Mouse (Mus musculus) liver, embryonic 12.5 days (tissue): ENCODE results near the gene Abcb10. TPM values are rescaled to one million over a fixed set of nuclear protein-coding genes. Genes with fewer than 3 reads are reported as not detected.
A peak's percentile ranks its signal among the peaks of the same experiment; 100 is the strongest.

Experiments
- ATAC-seq: fragments of 200-750 bp; cut with Nextera tagmentation; 2 replicates; pipeline ENCODE4 v1.8.0; 2017; ENCODE audit warnings: moderate number of reproducible peaks, mild to moderate bottlenecking, moderate library complexity
- H3K27ac ChIP-seq: fragments of 300-500 bp; sonication (generic); 2 replicates; pipeline ENCODE4 v1.5.1; 2016; ENCODE audit warnings: mild to moderate bottlenecking
- H3K27me3 ChIP-seq: fragments of 300-500 bp; sonication (generic); replicated peaks from 2 replicates; pipeline ENCODE4 v1.6.1; 2016; ENCODE audit warnings: mild to moderate bottlenecking, moderate library complexity
- H3K36me3 ChIP-seq: fragments of 300-500 bp; sonication (generic); 2 replicates; pipeline ENCODE4 v1.6.1; 2016; ENCODE audit warnings: mild to moderate bottlenecking, moderate library complexity
- H3K4me1 ChIP-seq: fragments of 300-500 bp; sonication (generic); 2 replicates; pipeline ENCODE4 v1.6.1; 2016
- H3K4me2 ChIP-seq: fragments of 300-500 bp; sonication (generic); 2 replicates; pipeline ENCODE4 v1.6.1; 2016; ENCODE audit warnings: mild to moderate bottlenecking, moderate library complexity
- H3K4me3 ChIP-seq: fragments of 300-500 bp; sonication (generic); 2 replicates; pipeline ENCODE4 v1.5.1; 2016; ENCODE audit warnings: mild to moderate bottlenecking, moderate library complexity
- H3K9ac ChIP-seq: fragments of 300-500 bp; sonication (generic); 2 replicates; pipeline ENCODE4 v1.6.1; 2016; ENCODE audit warnings: mild to moderate bottlenecking, moderate library complexity
- H3K9me3 ChIP-seq: fragments of 300-500 bp; sonication (generic); replicated peaks from 2 replicates; pipeline ENCODE4 v1.6.1; 2016; ENCODE audit warnings: mild to moderate bottlenecking, moderate library complexity
- WGBS: fragments of 180-500 bp; shearing (Covaris S2); methylation state at CpG from one replicate; pipeline ENCODE4 v1.1.7; 2016; ENCODE audit not compliant: insufficient replicate concordance; 5-methylcytosine and 5-hydroxymethylcytosine counted together
- microRNA counts: library from miRNA; unstranded; fragments of <30 nt; microRNA quantifications from one replicate; lab custom pipeline; 2017
- microRNA-seq: library from miRNA; unstranded; fragments of <30 nt; microRNA quantifications from one replicate; pipeline ENCODE4, GENCODE M21; 2017
- polyA plus RNA-seq: library from polyadenylated mRNA; unstranded; fragments of >200 nt; fragmentation: Nextera tagmentation; extraction: Ambion mirVana; gene quantifications from 2 replicates; pipeline ENCODE4 v1.2.1, GENCODE M21; 2016

Gene Abcb10
- polyA plus RNA-seq, 1 experiment from 2014 or later, result 191 TPM

DNA sequence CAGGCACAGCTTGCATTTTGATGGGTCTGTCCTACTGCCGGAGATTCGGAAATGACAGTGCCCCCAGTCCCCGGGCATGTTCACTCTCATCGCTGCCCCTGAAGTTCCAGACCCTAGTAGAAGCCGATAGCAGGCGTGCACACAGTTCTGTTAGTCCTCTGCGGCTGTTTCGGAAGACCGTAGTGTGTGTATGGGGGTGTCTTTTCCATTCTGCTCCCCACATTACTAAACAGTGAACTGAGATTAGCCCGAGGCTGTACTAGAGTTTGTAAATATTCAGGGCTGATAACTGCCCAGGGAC, 33.3 kb downstream of the Abcb10 start:
- Histone ChIP-seq H3K27ac (peak overlapping the region; percentile 91), H3K9ac (peak overlapping the region; percentile 88), H3K4me3 (peak overlapping the region; percentile 90), H3K4me2 (peak overlapping the region; percentile 88), H3K36me3 (peaks cover 78% of the 10 kb centered on the region), H3K9me3 (no peaks in the 10 kb centered on the region), H3K27me3 (no peaks in the 10 kb centered on the region), H3K4me1 (peaks cover 37% of the 10 kb centered on the region)
- WGBS, result 2% methylated on average over 10 of the region's 10 CpGs
- ATAC-seq, result peak; percentile 61

DNA sequence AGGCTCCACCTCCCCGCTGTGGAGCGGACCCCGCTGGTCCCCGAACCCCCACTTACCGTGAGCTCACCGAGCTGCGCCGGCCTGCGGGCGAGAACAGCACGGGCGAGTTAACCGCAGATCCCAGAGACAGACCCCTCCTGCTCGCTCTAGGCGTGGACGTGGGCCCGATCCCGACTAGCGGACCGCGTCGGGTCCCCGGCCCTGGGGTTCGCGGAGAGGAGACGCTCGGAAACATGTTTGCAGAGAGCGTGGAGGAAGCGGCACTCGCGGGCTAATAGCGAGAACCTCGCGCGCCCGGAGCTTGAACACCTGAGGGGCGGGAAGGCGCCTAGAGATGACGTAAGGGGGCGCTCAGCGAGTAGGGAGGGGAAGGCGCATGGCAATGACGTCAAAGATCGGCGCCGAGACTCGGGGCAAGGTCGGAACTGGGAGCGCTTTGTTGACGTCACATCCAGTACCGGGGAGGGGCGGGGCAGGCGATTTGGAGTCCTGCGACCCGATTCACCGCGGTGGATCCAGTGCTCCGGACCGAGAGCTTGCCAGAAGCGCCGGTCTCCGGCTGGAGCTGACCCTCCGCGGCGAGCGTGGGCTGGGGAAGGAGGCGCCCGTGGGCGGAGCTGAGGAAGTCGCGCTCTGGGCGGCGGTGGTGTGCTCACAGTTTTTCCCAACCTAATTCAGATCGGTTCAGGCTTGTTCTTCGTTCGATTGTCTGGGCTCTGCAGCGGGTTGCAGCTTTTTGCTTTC, 33.8 kb downstream of the Abcb10 start, which contains the start of gene Nup133:
Nup133 (minus strand) TSS at position 324 of the 744 bp plus-strand sequence.
- no peaks in the 10 kb centered on the region for H3K9me3 ChIP-seq
- WGBS, result under 1% methylated on average over 77 of the region's 77 CpGs
- peak; percentile 76 for ATAC-seq
- no peaks in the 10 kb centered on the region for H3K27me3 ChIP-seq
- peak within 1 kb of the TSS; percentile 88 for H3K4me2 ChIP-seq
- H3K4me3 ChIP-seq, result peak within 1 kb of the TSS; percentile 90
- peaks cover 37% of the 10 kb centered on the region for H3K4me1 ChIP-seq
- peak within 1 kb of the TSS; percentile 91 for H3K27ac ChIP-seq
- H3K9ac ChIP-seq, result peak within 1 kb of the TSS; percentile 88
- H3K36me3 ChIP-seq, result peaks cover 77% of the 10 kb centered on the region

- Histone ChIP-seq H3K4me1 (no peaks in the 10 kb centered on the region), H3K4me2 (no peak overlapping the region), H3K9me3 (no peaks in the 10 kb centered on the region), H3K27ac (no peak overlapping the region), H3K9ac (no peak overlapping the region), H3K27me3 (no peaks in the 10 kb centered on the region), H3K4me3 (no peak overlapping the region), H3K36me3 (peaks cover 95% of the 10 kb centered on the region)
- WGBS, result 92% methylated on average over 7 of the region's 7 CpGs
- ATAC-seq, result no peak
These were observed 53.9 kb downstream of the Abcb10 start for GRCm38 (mm10) chr8:123929026-123929425.

GRCm38 (mm10) chr8:123925671-123926070, 57.3 kb downstream of the Abcb10 start:
- H3K27me3 ChIP-seq, result no peaks in the 10 kb centered on the region
- no peaks in the 10 kb centered on the region for H3K4me1 ChIP-seq
- no peak overlapping the region for H3K27ac ChIP-seq
- no peak overlapping the region for H3K9ac ChIP-seq
- ATAC-seq, result no peak
- no peaks in the 10 kb centered on the region for H3K9me3 ChIP-seq
- H3K4me3 ChIP-seq, result no peak overlapping the region
- H3K36me3 ChIP-seq, result peaks cover 95% of the 10 kb centered on the region
- 81% methylated on average over 3 of the region's 3 CpGs for WGBS
- H3K4me2 ChIP-seq, result no peak overlapping the region

DNA sequence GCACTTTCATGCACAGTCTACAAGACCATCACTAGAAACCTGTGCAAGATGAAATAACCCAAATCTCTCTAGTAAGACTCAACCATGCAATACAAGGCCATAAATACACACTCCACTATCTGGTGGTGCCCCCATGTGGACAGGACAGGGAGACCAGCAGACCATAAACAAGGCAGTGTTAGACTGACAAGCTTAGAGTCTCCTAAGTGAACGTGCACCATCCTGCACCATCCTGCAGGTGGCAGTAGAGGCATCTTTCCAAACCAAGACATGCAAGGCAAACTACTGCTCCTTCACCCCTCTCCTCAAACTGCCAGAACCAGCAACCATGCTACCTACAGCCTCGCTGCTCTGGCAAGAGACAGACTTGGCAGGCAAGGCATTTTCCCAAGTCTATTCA, 58.2 kb downstream of the Abcb10 start:
- Histone ChIP-seq H3K9ac (no peak overlapping the region), H3K9me3 (no peaks in the 10 kb centered on the region), H3K27me3 (no peaks in the 10 kb centered on the region), H3K4me3 (no peak overlapping the region), H3K4me2 (no peak overlapping the region), H3K27ac (no peak overlapping the region), H3K36me3 (peaks cover 95% of the 10 kb centered on the region), H3K4me1 (no peaks in the 10 kb centered on the region)
- ATAC-seq, result peak; percentile 72
- WGBS, result 16% methylated on average over 2 of the region's 2 CpGs

- no peak overlapping the region for H3K4me3 ChIP-seq
- H3K9me3 ChIP-seq, result no peaks in the 10 kb centered on the region
- H3K27me3 ChIP-seq, result no peaks in the 10 kb centered on the region
- H3K9ac ChIP-seq, result no peak overlapping the region
- H3K4me2 ChIP-seq, result no peak overlapping the region
- no peaks in the 10 kb centered on the region for H3K4me1 ChIP-seq
- no peak overlapping the region for H3K27ac ChIP-seq
- no peak for ATAC-seq
- 92% methylated on average over 3 of the region's 3 CpGs for WGBS
- H3K36me3 ChIP-seq, result peaks cover 100% of the 10 kb centered on the region
These were observed 68.3 kb downstream of the Abcb10 start for GRCm38 (mm10) chr8:123914635-123915034.

DNA sequence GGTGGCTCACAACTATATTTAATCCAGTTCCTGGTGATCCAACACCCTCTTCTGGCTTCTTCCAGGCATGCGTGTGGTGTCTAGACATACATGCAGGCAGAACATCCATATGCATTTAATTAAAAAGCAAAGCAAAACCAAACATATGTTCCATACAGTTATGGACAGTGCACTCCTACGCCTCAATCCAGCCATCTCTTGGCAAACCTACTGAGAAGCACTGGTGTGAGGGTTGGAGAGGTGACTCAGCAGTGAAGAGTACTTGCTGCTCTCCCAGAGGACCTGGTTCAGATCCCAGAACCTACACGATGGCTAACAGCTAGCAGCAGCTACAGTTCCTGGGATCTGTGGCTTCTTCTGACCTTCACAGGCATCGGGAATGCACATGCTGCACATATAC, 70.7 kb downstream of the Abcb10 start:
- WGBS, result 91% methylated on average over 4 of the region's 4 CpGs
- H3K36me3 ChIP-seq, result peaks cover 100% of the 10 kb centered on the region
- ATAC-seq, result no peak

GRCm38 (mm10) chr8:123907604-123908003, 75.3 kb downstream of the Abcb10 start:
- Histone ChIP-seq H3K4me1 (no peaks in the 10 kb centered on the region), H3K4me3 (no peak overlapping the region), H3K9ac (no peak overlapping the region), H3K4me2 (no peak overlapping the region), H3K27ac (no peak overlapping the region), H3K9me3 (no peaks in the 10 kb centered on the region), H3K36me3 (peaks cover 100% of the 10 kb centered on the region), H3K27me3 (no peaks in the 10 kb centered on the region)
- 90% methylated on average over 6 of the region's 6 CpGs for WGBS
- no peak for ATAC-seq

More for the DNA sequence above, 70.7 kb downstream of the Abcb10 start:
- Histone ChIP-seq H3K27me3 (no peaks in the 10 kb centered on the region), H3K27ac (no peak overlapping the region), H3K4me2 (no peak overlapping the region), H3K9ac (no peak overlapping the region), H3K9me3 (no peaks in the 10 kb centered on the region), H3K4me1 (no peaks in the 10 kb centered on the region), H3K4me3 (no peak overlapping the region)

DNA sequence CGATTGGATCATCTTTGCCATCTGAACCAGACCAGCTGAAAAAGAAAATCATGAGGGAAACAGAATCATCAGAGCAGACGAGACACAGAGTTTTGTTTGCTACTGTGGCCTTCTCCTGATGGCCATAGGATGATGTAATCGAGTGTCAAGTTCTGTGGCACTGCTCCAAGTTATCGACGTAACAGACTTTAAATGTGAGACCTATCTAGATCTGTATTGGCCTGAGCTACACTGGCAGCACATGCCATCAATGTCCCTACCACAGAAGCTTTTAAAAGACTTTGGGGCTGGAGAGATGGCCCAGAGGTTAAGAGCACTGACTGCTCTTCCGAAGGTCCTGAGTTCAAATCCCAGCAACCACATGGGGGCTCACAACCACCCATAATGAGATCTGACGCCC, 80.3 kb downstream of the Abcb10 start:
- no peaks in the 10 kb centered on the region for H3K27me3 ChIP-seq
- peaks cover 98% of the 10 kb centered on the region for H3K36me3 ChIP-seq
- H3K9ac ChIP-seq, result no peak overlapping the region
- no peak for ATAC-seq
- H3K4me1 ChIP-seq, result no peaks in the 10 kb centered on the region
- 79% methylated on average over 7 of the region's 7 CpGs for WGBS
- no peak overlapping the region for H3K4me3 ChIP-seq
- H3K4me2 ChIP-seq, result no peak overlapping the region
- no peak overlapping the region for H3K27ac ChIP-seq
- H3K9me3 ChIP-seq, result no peaks in the 10 kb centered on the region

MicroRNAs encoded within 50 kb of the gene (microRNA counts, 519-probe panel; counts per million panel counts)
- 582 counts per million, percentile 70 among the panel's probes with 10 or more counts for microRNA mmu-miR-1967 (lab: Ali Mortazavi, UCI)

Small RNA genes within 50 kb of the gene (microRNA-seq; reads per million reads assigned to microRNA genes)
- not detected for gene Mir1967

Other genes starting within 250 kb of the Abcb10 start
- gene Rab4a, start 177.1 kb downstream of the Abcb10 start, polyA plus RNA-seq, result 36.3 and 38.3 TPM in 2 replicates
- gene Ccsap, start 122.9 kb downstream of the Abcb10 start, polyA plus RNA-seq, result 5.5 and 5.8 TPM in 2 replicates
- 2.1 and 4.9 TPM in 2 replicates for gene Acta1, start 88.4 kb downstream of the Abcb10 start, polyA plus RNA-seq
- gene Nup133, start 33.9 kb downstream of the Abcb10 start, polyA plus RNA-seq, result 35.8 and 36.9 TPM in 2 replicates
- gene Taf5l, start 38.3 kb upstream of the Abcb10 start, polyA plus RNA-seq, result 47.2 and 48.0 TPM in 2 replicates
- 5.9 and 7.2 TPM in 2 replicates for gene Urb2, start 38.4 kb upstream of the Abcb10 start, polyA plus RNA-seq
- gene Galnt2, start 248.3 kb upstream of the Abcb10 start, polyA plus RNA-seq, result 36.6 and 37.5 TPM in 2 replicates